Mouse (Mus musculus): ENCODE measurements around the gene Tmem37. TPM values are rescaled to one million over a fixed set of nuclear protein-coding genes. Genes with fewer than 3 reads are reported as not detected.

The Tmem37 gene
- polyA plus RNA-seq, 1 experiment from 2014 or later = 15.7 TPM

DNA sequence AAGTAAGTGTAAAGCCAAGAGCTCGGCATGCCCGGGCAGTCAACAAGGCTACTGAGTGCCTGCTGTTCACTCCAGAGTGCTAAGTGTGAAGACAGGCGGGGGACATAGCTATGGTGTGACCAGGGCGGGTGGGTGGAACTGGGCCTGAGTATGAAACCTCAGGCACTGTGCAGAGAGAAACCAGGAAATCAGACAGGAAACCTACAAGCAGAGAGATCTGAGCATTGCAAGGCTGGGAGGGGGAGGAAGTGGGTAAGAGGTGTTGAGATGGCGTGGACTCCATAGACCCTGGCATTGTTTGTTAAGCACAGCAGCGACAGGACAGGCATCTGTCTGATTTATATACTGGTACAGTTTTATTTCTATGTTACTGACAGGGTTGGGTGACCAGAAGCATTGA is 18.4 kb downstream of the Tmem37 start:
- H3K36me3 ChIP-seq (ENCODE audit: control insufficient read depth, insufficient read depth, low read length) = no peaks in the 10 kb centered on the region
- no peak overlapping the region for H3K4me2 ChIP-seq (ENCODE audit: low read length)
- no peak overlapping the region for H3K9ac ChIP-seq (ENCODE audit: low read length)
- ATAC-seq (ENCODE audit: insufficient number of reproducible peaks, insufficient read depth, low FRiP score, low read depth) = no peak
- H3K4me1 ChIP-seq (ENCODE audit: control insufficient read depth in 2 of 2, insufficient read depth in 2 of 2, low read length in 2 of 2) = peaks cover 2 to 7% of the 10 kb centered on the region in 2 experiments; a peak in 3 of 4 replicates
- no peak overlapping the region for H3K27ac ChIP-seq (replicated peaks in 1 of 2; ENCODE audit: control insufficient read depth in 1 of 2, insufficient read depth in 1 of 2, low read depth in 2 of 2, low read length in 2 of 2)
- H3K4me3 ChIP-seq (ENCODE audit: control insufficient read depth in 1 of 2, insufficient read depth in 1 of 2, low read depth in 1 of 2, low read length in 2 of 2) = no peak overlapping the region
- H3K9me3 ChIP-seq (ENCODE audit: control insufficient read depth, low read length) = 0 out of 2 replicates have a peak, but pooled peaks cover 5% of the 10 kb centered on the region
- H3K27me3 ChIP-seq (ENCODE audit: control insufficient read depth, insufficient read depth, low read length) = no peaks in the 10 kb centered on the region
- WGBS = 62% methylated on average over 6 of the region's 6 CpGs

DNA sequence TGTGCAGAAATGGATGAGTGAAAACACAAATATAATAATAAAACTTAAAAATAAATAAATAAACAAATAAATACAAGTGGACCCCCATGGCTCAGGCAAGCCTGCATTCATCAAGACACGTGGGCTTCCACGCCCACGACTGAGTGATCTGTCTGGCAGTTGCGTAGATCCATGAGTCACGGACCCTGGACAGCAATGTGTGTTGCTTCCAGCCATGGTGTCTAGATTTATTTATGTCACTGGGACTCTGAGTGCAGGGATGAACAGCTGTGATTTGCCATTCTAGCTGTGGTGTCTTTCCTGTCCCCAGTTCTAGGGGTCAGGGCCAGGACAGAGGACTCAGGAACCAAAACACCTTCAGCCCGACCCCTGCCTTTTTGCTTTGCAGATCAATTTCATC is 18.9 kb downstream of the Tmem37 start:
- WGBS = 79% methylated on average over 6 of the region's 6 CpGs
- Histone ChIP-seq H3K9me3 (ENCODE audit: control insufficient read depth, low read length) (0 out of 2 replicates have a peak, but pooled peaks cover 5% of the 10 kb centered on the region), H3K9ac (ENCODE audit: low read length) (no peak overlapping the region), H3K4me2 (ENCODE audit: low read length) (no peak overlapping the region), H3K36me3 (ENCODE audit: control insufficient read depth, insufficient read depth, low read length) (no peaks in the 10 kb centered on the region), H3K4me1 (ENCODE audit: control insufficient read depth in 2 of 2, insufficient read depth in 2 of 2, low read length in 2 of 2) (peaks cover 2 to 7% of the 10 kb centered on the region in 2 experiments; a peak in 3 of 4 replicates), H3K4me3 (ENCODE audit: control insufficient read depth in 1 of 2, insufficient read depth in 1 of 2, low read depth in 1 of 2, low read length in 2 of 2) (no peak overlapping the region), H3K27me3 (ENCODE audit: control insufficient read depth, insufficient read depth, low read length) (no peaks in the 10 kb centered on the region), H3K27ac (replicated peaks in 1 of 2; ENCODE audit: control insufficient read depth in 1 of 2, insufficient read depth in 1 of 2, low read depth in 2 of 2, low read length in 2 of 2) (no peak overlapping the region)
- ATAC-seq (ENCODE audit: insufficient number of reproducible peaks, insufficient read depth, low FRiP score, low read depth) = no peak

DNA sequence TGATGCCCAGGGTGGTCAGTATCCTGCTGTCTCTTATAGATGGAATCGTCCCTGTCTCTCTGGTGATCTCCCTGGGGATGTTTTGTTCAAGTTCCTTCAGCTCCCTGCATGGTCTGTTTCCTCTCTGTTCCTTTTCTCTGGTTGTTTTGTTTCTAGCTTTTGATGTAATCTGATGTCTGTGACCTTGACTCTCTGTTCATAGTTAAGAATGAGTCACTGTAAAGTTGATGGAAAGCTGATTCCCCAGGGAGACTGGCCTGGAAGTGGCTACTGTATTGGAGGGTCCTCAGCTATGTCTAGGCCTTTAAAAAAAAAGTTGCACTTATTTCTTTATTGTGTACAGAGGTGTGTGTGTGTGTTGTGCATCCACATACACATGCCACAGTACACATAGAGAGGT is 22.8 kb downstream of the Tmem37 start:
- 38% methylated on average over 1 of the region's 1 CpGs for WGBS
- Histone ChIP-seq H3K27ac (replicated peaks in 1 of 2; ENCODE audit: control insufficient read depth in 1 of 2, insufficient read depth in 1 of 2, low read depth in 2 of 2, low read length in 2 of 2) (no peak overlapping the region), H3K4me3 (ENCODE audit: control insufficient read depth in 1 of 2, insufficient read depth in 1 of 2, low read depth in 1 of 2, low read length in 2 of 2) (no peak overlapping the region), H3K4me1 (ENCODE audit: control insufficient read depth in 2 of 2, insufficient read depth in 2 of 2, low read length in 2 of 2) (peaks cover 0 to 5% of the 10 kb centered on the region in 2 experiments; a peak in 1 of 4 replicates), H3K9me3 (ENCODE audit: control insufficient read depth, low read length) (0 out of 2 replicates have a peak, but pooled peaks cover 5% of the 10 kb centered on the region), H3K4me2 (ENCODE audit: low read length) (no peak overlapping the region), H3K36me3 (ENCODE audit: control insufficient read depth, insufficient read depth, low read length) (no peaks in the 10 kb centered on the region), H3K27me3 (ENCODE audit: control insufficient read depth, insufficient read depth, low read length) (no peaks in the 10 kb centered on the region), H3K9ac (ENCODE audit: low read length) (no peak overlapping the region)
- no peak for ATAC-seq (ENCODE audit: insufficient number of reproducible peaks, insufficient read depth, low FRiP score, low read depth)

DNA sequence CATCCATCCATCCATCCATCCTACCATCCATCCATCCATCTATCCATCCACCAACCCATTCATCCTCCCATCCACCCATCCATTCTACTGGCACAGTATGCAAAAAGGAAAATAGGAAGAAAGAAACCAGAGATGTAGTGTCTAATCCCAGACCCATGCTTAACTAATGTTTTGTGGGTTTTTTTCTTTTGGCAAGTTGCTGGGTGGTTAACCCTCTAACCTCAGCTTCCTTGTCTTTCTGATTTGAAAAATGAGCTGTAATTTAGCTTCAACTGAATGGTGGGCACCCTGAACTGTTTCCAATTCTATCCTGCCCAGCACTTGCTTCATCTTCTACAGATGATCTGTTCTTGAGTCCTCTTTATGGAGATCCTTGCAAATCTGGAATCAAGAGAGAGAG is 26.5 kb downstream of the Tmem37 start:
- Histone ChIP-seq H3K4me2 (ENCODE audit: low read length) (no peak overlapping the region), H3K36me3 (ENCODE audit: control insufficient read depth, insufficient read depth, low read length) (no peaks in the 10 kb centered on the region), H3K4me1 (ENCODE audit: control insufficient read depth in 2 of 2, insufficient read depth in 2 of 2, low read length in 2 of 2) (no peaks in the 10 kb centered on the region), H3K9ac (ENCODE audit: low read length) (no peak overlapping the region), H3K9me3 (ENCODE audit: control insufficient read depth, low read length) (no peaks in the 10 kb centered on the region), H3K27me3 (ENCODE audit: control insufficient read depth, insufficient read depth, low read length) (no peaks in the 10 kb centered on the region), H3K27ac (replicated peaks in 1 of 2; ENCODE audit: control insufficient read depth in 1 of 2, insufficient read depth in 1 of 2, low read depth in 2 of 2, low read length in 2 of 2) (no peak overlapping the region), H3K4me3 (ENCODE audit: control insufficient read depth in 1 of 2, insufficient read depth in 1 of 2, low read depth in 1 of 2, low read length in 2 of 2) (no peak overlapping the region)
- ATAC-seq (ENCODE audit: insufficient number of reproducible peaks, insufficient read depth, low FRiP score, low read depth) = no peak

DNA sequence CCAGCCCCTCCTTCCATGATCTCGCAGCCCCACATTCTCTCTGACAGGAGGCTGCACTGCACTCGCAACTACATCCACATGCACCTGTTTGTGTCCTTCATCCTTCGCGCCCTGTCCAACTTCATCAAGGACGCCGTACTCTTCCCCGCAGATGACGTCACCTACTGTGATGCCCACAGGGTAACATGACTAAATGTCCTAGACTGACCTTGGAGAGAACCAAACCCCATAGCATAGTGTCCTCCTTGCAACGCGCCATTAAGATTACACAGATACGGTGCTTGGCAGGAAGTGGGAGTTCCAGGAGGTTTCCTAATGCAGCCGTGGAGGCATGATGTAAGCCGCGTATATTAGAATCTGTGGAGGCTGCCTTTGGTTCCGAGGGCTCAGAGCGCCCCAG is 29.3 kb downstream of the Tmem37 start:
- WGBS = 78% methylated on average over 16 of the region's 16 CpGs
- Histone ChIP-seq H3K4me1 (ENCODE audit: control insufficient read depth in 2 of 2, insufficient read depth in 2 of 2, low read length in 2 of 2) (no peaks in the 10 kb centered on the region), H3K4me2 (ENCODE audit: low read length) (no peak overlapping the region), H3K27ac (replicated peaks in 1 of 2; ENCODE audit: control insufficient read depth in 1 of 2, insufficient read depth in 1 of 2, low read depth in 2 of 2, low read length in 2 of 2) (no peak overlapping the region), H3K36me3 (ENCODE audit: control insufficient read depth, insufficient read depth, low read length) (no peaks in the 10 kb centered on the region), H3K9ac (ENCODE audit: low read length) (no peak overlapping the region), H3K4me3 (ENCODE audit: control insufficient read depth in 1 of 2, insufficient read depth in 1 of 2, low read depth in 1 of 2, low read length in 2 of 2) (no peak overlapping the region), H3K27me3 (ENCODE audit: control insufficient read depth, insufficient read depth, low read length) (no peaks in the 10 kb centered on the region), H3K9me3 (ENCODE audit: control insufficient read depth, low read length) (no peaks in the 10 kb centered on the region)
- no peak for ATAC-seq (ENCODE audit: insufficient number of reproducible peaks, insufficient read depth, low FRiP score, low read depth)

DNA sequence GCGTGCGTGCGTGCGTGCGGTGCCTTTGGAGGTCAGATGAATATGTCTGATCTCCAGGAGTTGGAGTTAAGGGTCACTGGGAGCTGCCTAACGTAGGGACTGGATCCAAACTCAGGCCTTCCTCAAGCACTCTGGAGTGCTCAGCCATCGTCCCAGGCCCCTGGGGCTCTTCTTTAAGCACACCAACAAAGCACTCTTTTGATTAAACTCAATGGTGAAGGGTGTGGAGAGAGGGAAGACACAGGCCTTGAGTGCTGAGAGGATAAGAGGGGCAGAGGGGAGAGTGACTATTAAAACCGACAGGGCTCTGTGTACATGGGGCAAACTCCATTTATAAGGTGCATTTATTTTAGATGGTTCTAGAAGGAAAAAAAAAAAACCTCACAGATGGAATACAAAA is 31.5 kb downstream of the Tmem37 start:
- Histone ChIP-seq H3K4me1 (ENCODE audit: control insufficient read depth in 2 of 2, insufficient read depth in 2 of 2, low read length in 2 of 2) (no peaks in the 10 kb centered on the region; a peak in 2 of 4 replicates), H3K4me3 (ENCODE audit: control insufficient read depth in 1 of 2, insufficient read depth in 1 of 2, low read depth in 1 of 2, low read length in 2 of 2) (no peak overlapping the region), H3K4me2 (ENCODE audit: low read length) (no peak overlapping the region), H3K9ac (ENCODE audit: low read length) (no peak overlapping the region), H3K27ac (replicated peaks in 1 of 2; ENCODE audit: control insufficient read depth in 1 of 2, insufficient read depth in 1 of 2, low read depth in 2 of 2, low read length in 2 of 2) (no peak overlapping the region), H3K9me3 (ENCODE audit: control insufficient read depth, low read length) (no peaks in the 10 kb centered on the region), H3K36me3 (ENCODE audit: control insufficient read depth, insufficient read depth, low read length) (no peaks in the 10 kb centered on the region), H3K27me3 (ENCODE audit: control insufficient read depth, insufficient read depth, low read length) (no peaks in the 10 kb centered on the region)
- 75% methylated on average over 8 of the region's 8 CpGs for WGBS
- no peak for ATAC-seq (ENCODE audit: insufficient number of reproducible peaks, insufficient read depth, low FRiP score, low read depth)

DNA sequence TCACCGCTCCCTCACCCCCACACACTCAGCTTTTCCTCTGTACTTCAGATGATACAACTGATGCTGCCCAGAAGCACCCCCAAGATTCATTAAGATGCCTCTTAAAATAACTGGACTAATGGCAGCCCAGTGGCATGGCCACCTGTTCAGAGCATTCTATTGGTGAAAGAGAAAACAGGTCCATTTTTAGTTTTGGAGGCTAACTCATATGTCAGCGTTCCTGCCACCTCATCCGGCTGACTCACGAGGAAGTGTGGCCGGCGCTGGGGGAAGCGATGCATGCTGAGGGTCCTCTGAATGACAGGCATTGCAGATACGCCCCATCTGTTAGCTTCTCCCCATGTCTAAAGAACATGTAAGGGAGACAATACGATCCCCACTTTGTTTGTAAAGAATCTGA is 35.3 kb downstream of the Tmem37 start:
- ATAC-seq (ENCODE audit: insufficient number of reproducible peaks, insufficient read depth, low FRiP score, low read depth) = no peak
- Histone ChIP-seq H3K27me3 (ENCODE audit: control insufficient read depth, insufficient read depth, low read length) (no peaks in the 10 kb centered on the region), H3K27ac (replicated peaks in 1 of 2; ENCODE audit: control insufficient read depth in 1 of 2, insufficient read depth in 1 of 2, low read depth in 2 of 2, low read length in 2 of 2) (no peak overlapping the region), H3K9me3 (ENCODE audit: control insufficient read depth, low read length) (no peaks in the 10 kb centered on the region), H3K9ac (ENCODE audit: low read length) (no peak overlapping the region), H3K36me3 (ENCODE audit: control insufficient read depth, insufficient read depth, low read length) (no peaks in the 10 kb centered on the region), H3K4me3 (ENCODE audit: control insufficient read depth in 1 of 2, insufficient read depth in 1 of 2, low read depth in 1 of 2, low read length in 2 of 2) (no peak overlapping the region), H3K4me2 (ENCODE audit: low read length) (no peak overlapping the region), H3K4me1 (ENCODE audit: control insufficient read depth in 2 of 2, insufficient read depth in 2 of 2, low read length in 2 of 2) (peaks cover 3 to 7% of the 10 kb centered on the region in 2 experiments; a peak in 3 of 4 replicates)
- WGBS = 75% methylated on average over 9 of the region's 9 CpGs

DNA sequence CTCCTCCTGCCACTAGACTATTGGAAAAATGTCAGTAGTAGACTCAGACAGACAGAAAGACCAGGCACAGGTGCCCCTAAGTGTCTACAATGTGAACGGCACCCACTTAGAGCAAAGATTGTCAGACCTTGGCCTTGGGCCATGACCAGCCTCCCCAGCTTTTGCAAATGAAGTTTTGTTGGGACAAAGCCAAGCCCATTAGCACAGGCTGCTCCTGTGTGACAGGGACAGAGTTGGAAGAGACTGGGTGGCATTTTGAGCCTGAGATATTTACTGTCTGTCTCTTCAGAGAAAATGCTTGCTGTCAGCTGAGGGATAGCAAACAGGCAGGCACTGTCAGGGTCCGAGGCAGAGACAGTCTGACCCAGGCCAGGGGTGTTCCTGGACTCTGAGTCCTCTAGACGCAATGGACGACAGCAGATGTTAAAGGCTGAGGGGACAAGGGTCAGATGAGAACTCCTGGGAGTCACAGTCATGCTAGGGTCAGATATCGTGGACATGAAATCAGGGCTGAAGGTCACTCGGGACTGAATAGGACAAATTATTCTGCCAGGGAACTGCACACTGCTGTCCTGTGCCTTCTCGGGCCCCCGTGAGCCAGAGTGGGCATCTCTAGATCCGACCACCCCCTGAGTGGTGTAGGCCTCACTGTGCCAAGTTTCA is 36.7 kb downstream of the Tmem37 start:
- H3K4me3 ChIP-seq (ENCODE audit: control insufficient read depth in 1 of 2, insufficient read depth in 1 of 2, low read depth in 1 of 2, low read length in 2 of 2) = no peak overlapping the region
- H3K9ac ChIP-seq (ENCODE audit: low read length) = no peak overlapping the region
- no peak for ATAC-seq (ENCODE audit: insufficient number of reproducible peaks, insufficient read depth, low FRiP score, low read depth)
- H3K4me2 ChIP-seq (ENCODE audit: low read length) = no peak overlapping the region
- 52% methylated on average over 9 of the region's 9 CpGs for WGBS
- H3K9me3 ChIP-seq (ENCODE audit: control insufficient read depth, low read length) = no peaks in the 10 kb centered on the region
- H3K36me3 ChIP-seq (ENCODE audit: control insufficient read depth, insufficient read depth, low read length) = no peaks in the 10 kb centered on the region
- H3K27me3 ChIP-seq (ENCODE audit: control insufficient read depth, insufficient read depth, low read length) = no peaks in the 10 kb centered on the region
- peak overlapping the region; percentile 55 to 57; a peak in 2 of 4 replicates for H3K27ac ChIP-seq (replicated peaks in 1 of 2; ENCODE audit: control insufficient read depth in 1 of 2, insufficient read depth in 1 of 2, low read depth in 2 of 2, low read length in 2 of 2)
- H3K4me1 ChIP-seq (ENCODE audit: control insufficient read depth in 2 of 2, insufficient read depth in 2 of 2, low read length in 2 of 2) = peaks cover 8 to 9% of the 10 kb centered on the region in 2 experiments

Measured in heart, embryonic 14.5 days (tissue).